Mouse (Mus musculus) G1E (cell line): ENCODE data around the gene Stard13.

Source experiments
- CTCF ChIP-seq: IDR thresholded peaks from 2 replicates; pipeline ENCODE4 v1.5.1; 2012; ENCODE audit warnings: low read depth, low read length, inconsistent platforms, mixed read lengths
- GATA1 ChIP-seq: IDR thresholded peaks from 2 replicates; pipeline ENCODE4 v1.6.1; 2012; ENCODE audit warnings: borderline replicate concordance, low read length, inconsistent platforms, mixed read lengths
- GATA2 ChIP-seq: IDR thresholded peaks from 2 replicates; pipeline ENCODE4 v1.6.1; 2012; ENCODE audit warnings: low read depth, low read length, inconsistent platforms, borderline replicate concordance
- TAL1 ChIP-seq: conservative IDR thresholded peaks from 2 replicates; pipeline ENCODE4 v1.6.1; 2012; ENCODE audit warnings: low read depth, low read length, inconsistent platforms, mixed read lengths

DNA sequence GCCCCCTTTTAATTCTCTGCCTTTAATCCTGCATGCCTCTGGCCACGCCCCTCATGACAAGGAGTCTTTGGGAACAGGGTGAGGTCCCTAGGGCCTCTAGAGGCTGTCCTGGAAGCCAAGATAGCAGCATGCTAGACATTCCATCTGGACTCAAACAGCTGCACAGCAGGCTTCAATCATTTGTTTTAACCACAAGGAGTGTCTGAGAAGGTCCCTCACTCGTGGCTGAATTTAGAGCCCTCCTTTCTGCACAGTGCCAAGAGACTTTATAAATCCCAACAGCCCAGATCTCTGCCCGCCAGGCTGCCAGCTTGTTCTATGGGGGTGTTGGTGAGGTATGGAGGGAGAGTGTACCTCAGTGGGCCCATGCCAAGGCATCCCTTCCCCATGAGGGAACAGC, 78.9 kb downstream of the Stard13 start:
- TF ChIP-seq GATA1 (no peak), CTCF (no peak), TAL1 (no peak), GATA2 (no peak)
